Mouse (Mus musculus) CH12.LX (cell line): ENCODE data around the gene Ephb4. TPM values are rescaled to one million over a fixed set of nuclear protein-coding genes. Genes with fewer than 3 reads are reported as not detected.

Experiments used
- DNase-seq: peaks from one replicate; pipeline ENCODE4 v3.0.0-alpha.2; 2013; ENCODE audit errors: extremely low read depth
- H3K27ac ChIP-seq: 2 replicates; pipeline ENCODE4 v1.5.1; 2012; ENCODE audit warnings: low read depth, mild to moderate bottlenecking, control low read depth, moderate library complexity; ENCODE audit not compliant: insufficient read depth
- H3K27me3 ChIP-seq: replicated peaks from 2 replicates; pipeline ENCODE3; 2012; ENCODE audit warnings: inconsistent platforms
- H3K36me3 ChIP-seq, 2 experiments: replicated peaks in 1 of 2; 2 replicates each; pipeline versions ENCODE3 to v1.6.1; 2012; ENCODE audit warnings: inconsistent platforms in 1 of 2, low read length in 1 of 2, mild to moderate bottlenecking in 1 of 2, mixed read lengths in 1 of 2, moderate library complexity in 1 of 2; ENCODE audit not compliant: control insufficient read depth in 1 of 2, insufficient read depth in 1 of 2
- H3K4me1 ChIP-seq, 2 experiments: 2 replicates each; pipeline ENCODE4 v1.6.1; 2012; ENCODE audit warnings: inconsistent platforms in 1 of 2, moderate library complexity in 1 of 2; ENCODE audit not compliant: insufficient read depth in 2 of 2, control insufficient read depth in 1 of 2
- H3K4me2 ChIP-seq: 2 replicates; pipeline ENCODE4 v1.6.1; 2012; ENCODE audit warnings: low read depth, mild to moderate bottlenecking, control low read depth; ENCODE audit not compliant: poor library complexity, insufficient read depth, severe bottlenecking
- H3K4me3 ChIP-seq, 3 experiments: fragments of 150-350 bp in 1 of 3; sonication (generic) in 1 of 3; replicated peaks in 1 of 3; 2 replicates each; pipeline versions ENCODE3 to v1.5.1; 2011 to 2012; ENCODE audit warnings: low read depth in 2 of 3, low read length in 2 of 3, mild to moderate bottlenecking in 2 of 3, moderate library complexity in 2 of 3, control low read depth in 1 of 3, improper control_type of control experiment in 1 of 3, inconsistent platforms in 1 of 3, mixed read lengths in 1 of 3; ENCODE audit not compliant: poor library complexity in 1 of 3
- H3K79me2 ChIP-seq: replicated peaks from 2 replicates; pipeline ENCODE4 v1.6.1; 2012; ENCODE audit warnings: mild to moderate bottlenecking, moderate library complexity; ENCODE audit not compliant: control insufficient read depth, poor library complexity, insufficient read depth, severe bottlenecking; ENCODE audit errors: extremely low read depth
- H3K9ac ChIP-seq: 2 replicates; pipeline ENCODE4 v1.6.1; 2012; ENCODE audit warnings: low read depth, mild to moderate bottlenecking, control low read depth, moderate library complexity; ENCODE audit not compliant: insufficient read depth
- H3K9me3 ChIP-seq: replicated peaks from 2 replicates; pipeline ENCODE3; 2012; ENCODE audit warnings: low read length, inconsistent platforms, mixed read lengths
- BHLHE40 ChIP-seq: IDR thresholded peaks from 2 replicates; pipeline ENCODE4 v1.6.1; 2011; ENCODE audit warnings: mild to moderate bottlenecking, low read depth, low read length, improper control_type of control experiment
- CHD2 ChIP-seq: IDR thresholded peaks from 2 replicates; pipeline ENCODE4 v1.6.1; 2011; ENCODE audit warnings: low read length, improper control_type of control experiment
- CTCF ChIP-seq, 2 experiments: IDR thresholded peaks in 1 of 2; conservative IDR thresholded peaks in 1 of 2; 2 replicates each; pipeline ENCODE4 v1.5.1; 2011 to 2012; ENCODE audit warnings: low read depth in 2 of 2, low read length in 2 of 2, improper control_type of control experiment in 1 of 2, inconsistent platforms in 1 of 2, mild to moderate bottlenecking in 1 of 2, moderate library complexity in 1 of 2
- E2F4 ChIP-seq: IDR thresholded peaks from 2 replicates; pipeline ENCODE4 v1.6.1; 2011; ENCODE audit warnings: low read depth, low read length, improper control_type of control experiment; ENCODE audit not compliant: insufficient replicate concordance
- ELF1 ChIP-seq: IDR thresholded peaks from 2 replicates; pipeline ENCODE4 v1.6.1; 2014; ENCODE audit warnings: low read depth, mild to moderate bottlenecking, inconsistent platforms, low read length, improper control_type of control experiment
- ETS1 ChIP-seq: conservative IDR thresholded peaks from 2 replicates; pipeline ENCODE4 v1.6.1; 2012; ENCODE audit warnings: low read depth, mild to moderate bottlenecking, inconsistent platforms, low read length, improper control_type of control experiment, moderate library complexity
- GABPA ChIP-seq: IDR thresholded peaks from 2 replicates; pipeline ENCODE4 v1.6.1; 2012; ENCODE audit warnings: low read depth, low read length, improper control_type of control experiment, inconsistent platforms; ENCODE audit not compliant: insufficient replicate concordance
- HCFC1 ChIP-seq: IDR thresholded peaks from 2 replicates; pipeline ENCODE4 v1.6.1; 2012; ENCODE audit warnings: low read depth, mild to moderate bottlenecking, inconsistent platforms, low read length, improper control_type of control experiment
- IRF4 ChIP-seq: IDR thresholded peaks from 2 replicates; pipeline ENCODE4 v1.6.1; 2014; ENCODE audit warnings: low read depth, mild to moderate bottlenecking, inconsistent platforms, low read length, improper control_type of control experiment
- JUN ChIP-seq: IDR thresholded peaks from 2 replicates; pipeline ENCODE4 v1.6.1; 2011; ENCODE audit warnings: low read depth, mild to moderate bottlenecking, low read length, improper control_type of control experiment, moderate library complexity; ENCODE audit not compliant: insufficient read depth
- JUND ChIP-seq: conservative IDR thresholded peaks from 2 replicates; pipeline ENCODE4 v1.6.1; 2011; ENCODE audit warnings: low read depth, low read length, improper control_type of control experiment
- KAT2A ChIP-seq: IDR thresholded peaks from 2 replicates; pipeline ENCODE4 v1.6.1; 2012; ENCODE audit warnings: low read length, improper control_type of control experiment, inconsistent platforms; ENCODE audit not compliant: insufficient replicate concordance
- MAFK ChIP-seq: IDR thresholded peaks from 2 replicates; pipeline ENCODE4 v1.6.1; 2011; ENCODE audit warnings: low read length, improper control_type of control experiment; ENCODE audit not compliant: insufficient replicate concordance
- MAX ChIP-seq: IDR thresholded peaks from 2 replicates; pipeline ENCODE4 v1.6.1; 2011; ENCODE audit warnings: low read length, improper control_type of control experiment
- MAZ ChIP-seq: IDR thresholded peaks from 2 replicates; pipeline ENCODE4 v1.6.1; 2012; ENCODE audit warnings: low read depth, mild to moderate bottlenecking, inconsistent platforms, low read length, improper control_type of control experiment, moderate library complexity
- MEF2A ChIP-seq: IDR thresholded peaks from 2 replicates; pipeline ENCODE4 v1.6.1; 2014; ENCODE audit warnings: low read depth, mild to moderate bottlenecking, inconsistent platforms, low read length, improper control_type of control experiment, borderline replicate concordance
- MXI1 ChIP-seq: IDR thresholded peaks from 2 replicates; pipeline ENCODE4 v1.6.1; 2011; ENCODE audit warnings: mild to moderate bottlenecking, low read depth, low read length, improper control_type of control experiment
- MYC ChIP-seq: IDR thresholded peaks from 2 replicates; pipeline ENCODE4 v1.6.1; 2011; ENCODE audit warnings: low read depth, mild to moderate bottlenecking, improper control_type of control experiment, low read length
- POLR2A ChIP-seq: IDR thresholded peaks from 2 replicates; pipeline ENCODE4 v1.6.1; 2011; ENCODE audit warnings: low read depth, mild to moderate bottlenecking, improper control_type of control experiment, low read length
- POLR2AphosphoS2 ChIP-seq: IDR thresholded peaks from 2 replicates; pipeline ENCODE4 v1.6.1; 2011; ENCODE audit warnings: low read depth, low read length, improper control_type of control experiment
- RAD21 ChIP-seq: IDR thresholded peaks from 2 replicates; pipeline ENCODE4 v1.6.1; 2011; ENCODE audit warnings: low read depth, mild to moderate bottlenecking, low read length, improper control_type of control experiment, moderate library complexity
- SIN3A ChIP-seq: IDR thresholded peaks from 2 replicates; pipeline ENCODE4 v1.6.1; 2012; ENCODE audit warnings: low read length, improper control_type of control experiment, inconsistent platforms
- TBP ChIP-seq: conservative IDR thresholded peaks from 2 replicates; pipeline ENCODE4 v1.6.1; 2011; ENCODE audit warnings: low read depth, low read length, improper control_type of control experiment
- TCF12 ChIP-seq: IDR thresholded peaks from 2 replicates; pipeline ENCODE4 v1.6.1; 2014; ENCODE audit warnings: low read depth, mild to moderate bottlenecking, inconsistent platforms, low read length, improper control_type of control experiment
- USF2 ChIP-seq: conservative IDR thresholded peaks from 2 replicates; pipeline ENCODE4 v1.6.1; 2011; ENCODE audit warnings: low read depth, low read length, improper control_type of control experiment
- ZC3H11A ChIP-seq: IDR thresholded peaks from 2 replicates; pipeline ENCODE4 v1.6.1; 2012; ENCODE audit warnings: low read depth, mild to moderate bottlenecking, inconsistent platforms, low read length, improper control_type of control experiment
- ZKSCAN1 ChIP-seq: IDR thresholded peaks from 2 replicates; pipeline ENCODE4 v1.6.1; 2012; ENCODE audit warnings: low read depth, inconsistent platforms, low read length, improper control_type of control experiment, borderline replicate concordance
- ZMIZ1 ChIP-seq: IDR thresholded peaks from 2 replicates; pipeline ENCODE4 v1.6.1; 2012; ENCODE audit warnings: low read depth, mild to moderate bottlenecking, inconsistent platforms, low read length, improper control_type of control experiment
- ZNF384 ChIP-seq: IDR thresholded peaks from 2 replicates; pipeline ENCODE4 v1.6.1; 2012; ENCODE audit warnings: low read depth, low read length, improper control_type of control experiment, inconsistent platforms
- dilution Hi-C: fragments of 300-500 bp; cut with MboI; formaldehyde crosslinking; loops from 2 replicates; pipeline ENCODE4 v1.14.3; 2020; ENCODE audit warnings: low sequenced_read_pairs; ENCODE audit not compliant: extremely low pct_unique_long_range_greater_than_20kb, extremely low pct_ligation_motif_present
- in situ Hi-C: fragments of 300-500 bp; cut with MboI; formaldehyde crosslinking; loops from 3 replicates; pipeline ENCODE4 v1.14.3; 2019; ENCODE audit warnings: low sequenced_read_pairs, low pct_ligation_motif_present, low pct_unique_long_range_greater_than_20kb, mixed read lengths
- polyA plus RNA-seq: library from polyadenylated mRNA; unstranded; fragments of >175 nt; gene quantifications from 2 replicates; pipeline ENCODE4 v1.2.1, GENCODE M21; 2012; ENCODE audit warnings: low read depth; ENCODE audit not compliant: insufficient read length
- total RNA-seq, 2 experiments: library from RNA; depleted of rRNA; stranded (reverse); fragments of 300-350 nt in 1 of 2; fragments of >200 nt in 1 of 2; gene quantifications; 2 replicates each; pipeline ENCODE4 v1.2.3; 2012 to 2014

Ephb4 gene
- total and polyA plus RNA-seq, 3 experiments: 0.56 to 2.2 (median 1.5) TPM

DNA sequence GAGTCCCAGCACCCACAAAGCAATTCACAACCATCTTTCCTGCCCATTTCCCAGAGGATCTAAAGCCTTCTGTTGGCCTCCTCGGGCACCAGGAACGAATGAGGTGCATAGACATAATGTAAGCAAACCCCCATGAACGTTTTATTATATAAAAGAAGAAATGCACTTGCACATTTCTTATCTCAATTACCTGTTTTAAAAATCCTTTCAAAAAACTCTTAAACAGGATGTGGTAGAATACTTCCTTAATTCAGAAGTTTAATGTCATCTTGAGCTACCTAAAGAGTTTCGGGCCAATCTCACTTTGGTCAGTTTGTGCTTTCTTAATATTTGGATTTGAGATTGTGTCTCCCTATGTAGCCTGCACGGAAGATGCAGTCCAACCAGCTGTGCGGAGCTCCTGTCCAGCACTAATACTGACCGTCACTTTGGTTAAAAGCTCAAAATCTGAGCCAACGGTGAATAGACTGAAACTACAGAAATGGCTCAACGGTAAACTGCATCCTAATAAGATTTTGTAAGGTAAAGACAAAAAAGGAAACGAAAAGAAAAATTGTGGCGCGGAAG is 43.4 kb upstream of the Ephb4 start:
- Histone ChIP-seq H3K79me2 (peaks cover 54% of the 10 kb centered on the region), H3K4me3 (peak overlapping the region; percentile 82 to 88 (median 83)), H3K9ac (peak overlapping the region; percentile 89), H3K9me3 (peaks cover 6% of the 10 kb centered on the region), H3K4me2 (peak overlapping the region; percentile 93), H3K27ac (peak overlapping the region; percentile 89), H3K27me3 (no peaks in the 10 kb centered on the region), H3K36me3 (peaks cover 24 to 61% of the 10 kb centered on the region in 2 experiments), H3K4me1 (peaks cover 12 to 56% of the 10 kb centered on the region in 2 experiments)
- in situ Hi-C loops: no loop called here
- DNase-seq: no peak
- TF ChIP-seq MXI1 (no peak), MEF2A (no peak), SIN3A (peak; percentile 56), ETS1 (no peak), JUND (no peak), E2F4 (0 out of 2 replicates have a peak, but pooled peaks have one; percentile 43), POLR2AphosphoS2 (no peak), TBP (no peak), MAX (peak; percentile 11; the same call in 1 of the 2 replicates), ZC3H11A (no peak), USF2 (no peak), RAD21 (no peak), ZKSCAN1 (no peak), GABPA (no peak)
- dilution Hi-C loops: no loop called here

DNA sequence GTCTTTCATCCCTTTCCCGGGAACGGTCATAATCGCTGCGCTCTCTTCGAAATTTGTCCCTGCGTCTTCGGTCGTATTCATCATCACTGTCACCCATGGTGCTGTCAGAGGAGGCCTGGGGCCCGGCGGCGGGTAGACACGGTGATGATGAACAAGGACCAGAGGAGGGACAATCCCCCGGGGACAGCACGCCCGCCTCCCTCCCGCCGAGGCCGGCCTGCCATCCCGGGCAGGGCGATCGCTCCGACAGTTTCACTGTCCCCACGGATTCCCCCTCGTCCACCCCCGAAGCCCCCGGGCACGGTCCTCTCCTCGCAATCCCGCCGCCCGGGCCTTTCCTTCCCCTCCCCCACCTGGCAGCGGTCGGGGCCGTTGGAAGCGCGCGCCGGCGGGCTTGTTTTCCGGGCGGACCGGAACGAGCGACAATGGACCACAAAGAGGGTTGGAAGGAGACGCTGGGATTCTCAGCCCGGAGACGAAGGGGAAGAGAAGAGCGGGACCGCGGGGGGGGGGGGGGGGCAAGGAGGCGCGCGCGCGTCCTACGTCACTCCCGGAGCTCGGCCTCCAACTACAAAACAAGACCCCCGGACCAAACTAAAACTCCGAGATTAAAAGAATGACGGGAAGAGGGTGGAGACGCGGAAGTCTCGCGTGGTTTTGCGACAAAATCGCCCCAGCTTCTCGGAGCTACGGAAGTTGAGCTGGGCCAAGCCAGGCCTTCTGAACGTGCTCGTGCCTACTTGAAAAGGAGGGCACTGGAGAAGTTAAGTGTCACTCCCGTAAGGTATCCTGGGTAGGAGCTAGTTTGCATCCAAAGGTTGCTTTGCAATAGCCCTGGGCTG is 42.6 kb upstream of the Ephb4 start, which contains the start of gene Srrt:
Srrt (minus strand) TSS at position 604 of the 842 bp plus-strand sequence.
- Histone ChIP-seq H3K27ac (peak within 1 kb of the TSS; percentile 89), H3K9ac (peak within 1 kb of the TSS; percentile 89), H3K4me3 (peak within 1 kb of the TSS; percentile 82 to 88 (median 83)), H3K4me2 (peak within 1 kb of the TSS; percentile 93), H3K36me3 (peaks cover 17 to 55% of the 10 kb centered on the region in 2 experiments), H3K79me2 (peaks cover 54% of the 10 kb centered on the region), H3K4me1 (peaks cover 12 to 64% of the 10 kb centered on the region in 2 experiments), H3K27me3 (no peaks in the 10 kb centered on the region), H3K9me3 (peaks cover 6% of the 10 kb centered on the region)
- in situ Hi-C loops: no loop called here
- dilution Hi-C loops: no loop called here
- DNase-seq: peak; percentile 96
- TF ChIP-seq POLR2A (peak; percentile 94), ZKSCAN1 (no peak), MAFK (no peak), CTCF (conservative IDR thresholded peaks at IDR 0.05 in 1 of 2, IDR thresholded peaks at IDR 0.05 in 1 of 2; ENCODE audit: low read depth in 2 of 2, low read length in 2 of 2) (no peak), TBP (peak; percentile 86), SIN3A (peak; percentile 45; the same call in 1 of the 2 replicates), IRF4 (no peak), JUN (no peak), MYC (peak; percentile 94), ZNF384 (no peak), KAT2A (peak; percentile 69; the same call in 1 of the 2 replicates), USF2 (no peak), ZMIZ1 (no peak; the same call in 1 of the 2 replicates), E2F4 (0 out of 2 replicates have a peak, but pooled peaks have one; percentile 5), MXI1 (peak; percentile 70; the same call in 1 of the 2 replicates), BHLHE40 (peak; percentile 91), ELF1 (peak; percentile 88), MAZ (peak; percentile 76), CHD2 (peak; percentile 98), HCFC1 (peak; percentile 84), TCF12 (peak; percentile 70), MAX (peak; percentile 77), POLR2AphosphoS2 (peak; percentile 83)
